Mouse (Mus musculus): ENCODE measurements around the gene Psmd11. TPM values are rescaled to one million over a fixed set of nuclear protein-coding genes. Genes with fewer than 3 reads are reported as not detected.

Gene Psmd11
- polyA plus RNA-seq, 1 experiment from 2014 or later: 252 TPM

GRCm38 (mm10) chr11:80476222-80477189, 48.1 kb downstream of the Psmd11 start, which contains the start of gene Cdk5r1:
Gene Cdk5r1, plus strand, starts transcription at chr11:80477023.
- peak within 1 kb of the TSS; percentile 55 for H3K27ac ChIP-seq

GRCm38 (mm10) chr11:80477341-80478199, 49.2 kb downstream of the Psmd11 start:
- ATAC-seq (ENCODE audit: insufficient read depth, low FRiP score, low read depth): 0 out of 2 replicates have a peak, but pooled peaks have one; percentile 24
- Histone ChIP-seq H3K9ac (peak overlapping the region; percentile 44), H3K4me2 (peak overlapping the region; percentile 100), H3K36me3 (peaks cover 16% of the 10 kb centered on the region; the same call in 1 of the 2 replicates), H3K4me1 (peaks cover 10% of the 10 kb centered on the region), H3K27me3 (replicated peaks) (peaks cover 5% of the 10 kb centered on the region; the same call in 1 of the 2 replicates), H3K9me3 (no peaks in the 10 kb centered on the region), H3K4me3 (replicated peaks) (peak overlapping the region; percentile 67), H3K27ac (peak overlapping the region; percentile 55)
- WGBS: 19% methylated on average over 53 of the region's 55 CpGs

More at GRCm38 (mm10) chr11:80476222-80477189, 48.1 kb downstream of the Psmd11 start, which contains the start of gene Cdk5r1:
- Histone ChIP-seq H3K4me3 (replicated peaks) (peak within 1 kb of the TSS; percentile 67), H3K36me3 (peaks cover 22% of the 10 kb centered on the region), H3K9me3 (no peaks in the 10 kb centered on the region), H3K27me3 (replicated peaks) (peaks cover 5% of the 10 kb centered on the region; the same call in 1 of the 2 replicates), H3K4me1 (peaks cover 10% of the 10 kb centered on the region), H3K9ac (peak within 1 kb of the TSS; percentile 44), H3K4me2 (peak within 1 kb of the TSS; percentile 100)
- WGBS: under 1% methylated on average over 97 of the region's 116 CpGs
- peak; percentile 89 for ATAC-seq (ENCODE audit: insufficient read depth, low FRiP score, low read depth)

- ATAC-seq (ENCODE audit: insufficient read depth, low FRiP score, low read depth): no peak
- 75% methylated on average over 14 of the region's 14 CpGs for WGBS
- Histone ChIP-seq H3K4me2 (no peak overlapping the region), H3K4me3 (replicated peaks) (no peak overlapping the region), H3K9ac (no peak overlapping the region), H3K27me3 (replicated peaks) (peaks cover 5% of the 10 kb centered on the region; the same call in 1 of the 2 replicates), H3K9me3 (no peaks in the 10 kb centered on the region), H3K27ac (no peak overlapping the region), H3K4me1 (peaks cover 10% of the 10 kb centered on the region), H3K36me3 (peaks cover 6% of the 10 kb centered on the region; the same call in 1 of the 2 replicates)
These were observed 50.4 kb downstream of the Psmd11 start for GRCm38 (mm10) chr11:80478694-80479412.

- Histone ChIP-seq H3K9me3 (no peaks in the 10 kb centered on the region), H3K4me1 (peaks cover 10% of the 10 kb centered on the region), H3K36me3 (0 out of 2 replicates have a peak, but pooled peaks cover under 1% of the 10 kb centered on the region), H3K9ac (no peak overlapping the region), H3K4me3 (replicated peaks) (no peak overlapping the region), H3K4me2 (no peak overlapping the region; the same call in 1 of the 2 replicates), H3K27ac (no peak overlapping the region), H3K27me3 (replicated peaks) (peaks cover 5% of the 10 kb centered on the region; the same call in 1 of the 2 replicates)
- ATAC-seq (ENCODE audit: insufficient read depth, low FRiP score, low read depth): no peak
- 73% methylated on average over 5 of the region's 5 CpGs for WGBS
These were observed 51.0 kb downstream of the Psmd11 start for GRCm38 (mm10) chr11:80479425-80479824.

- H3K4me3 ChIP-seq (replicated peaks): no peak overlapping the region
- H3K4me1 ChIP-seq: peaks cover 10% of the 10 kb centered on the region
- no peaks in the 10 kb centered on the region for H3K9me3 ChIP-seq
- peaks cover 5% of the 10 kb centered on the region; the same call in 1 of the 2 replicates for H3K27me3 ChIP-seq (replicated peaks)
- ATAC-seq (ENCODE audit: insufficient read depth, low FRiP score, low read depth): no peak
- no peak overlapping the region for H3K9ac ChIP-seq
- H3K27ac ChIP-seq: no peak overlapping the region
- 86% methylated on average over 31 of the region's 31 CpGs for WGBS
- H3K36me3 ChIP-seq: no peaks in the 10 kb centered on the region
- H3K4me2 ChIP-seq: no peak overlapping the region
These were observed 51.8 kb downstream of the Psmd11 start for GRCm38 (mm10) chr11:80479906-80480866.

GRCm38 (mm10) chr11:80481409-80482050, 53.1 kb downstream of the Psmd11 start:
- Histone ChIP-seq H3K4me1 (peaks cover 10% of the 10 kb centered on the region), H3K27ac (no peak overlapping the region), H3K9ac (no peak overlapping the region), H3K9me3 (no peaks in the 10 kb centered on the region), H3K27me3 (replicated peaks) (peaks cover 5% of the 10 kb centered on the region; the same call in 1 of the 2 replicates), H3K4me2 (no peak overlapping the region), H3K36me3 (no peaks in the 10 kb centered on the region), H3K4me3 (replicated peaks) (no peak overlapping the region)
- 82% methylated on average over 13 of the region's 13 CpGs for WGBS
- no peak for ATAC-seq (ENCODE audit: insufficient read depth, low FRiP score, low read depth)

GRCm38 (mm10) chr11:80482347-80482746, 53.9 kb downstream of the Psmd11 start:
- no peak overlapping the region for H3K4me2 ChIP-seq
- H3K4me3 ChIP-seq (replicated peaks): no peak overlapping the region
- no peak overlapping the region for H3K9ac ChIP-seq
- no peaks in the 10 kb centered on the region for H3K36me3 ChIP-seq
- 69% methylated on average over 10 of the region's 10 CpGs for WGBS
- no peaks in the 10 kb centered on the region for H3K9me3 ChIP-seq
- no peak for ATAC-seq (ENCODE audit: insufficient read depth, low FRiP score, low read depth)
- no peak overlapping the region for H3K27ac ChIP-seq
- peaks cover 9% of the 10 kb centered on the region for H3K4me1 ChIP-seq
- H3K27me3 ChIP-seq (replicated peaks): peaks cover 5% of the 10 kb centered on the region; the same call in 1 of the 2 replicates

- Histone ChIP-seq H3K4me1 (peaks cover 3% of the 10 kb centered on the region), H3K27me3 (replicated peaks) (peaks cover 3% of the 10 kb centered on the region; the same call in 1 of the 2 replicates), H3K27ac (no peak overlapping the region), H3K4me2 (no peak overlapping the region), H3K4me3 (replicated peaks) (no peak overlapping the region), H3K9ac (no peak overlapping the region), H3K36me3 (no peaks in the 10 kb centered on the region), H3K9me3 (no peaks in the 10 kb centered on the region)
- 93% methylated on average over 7 of the region's 7 CpGs for WGBS
- no peak for ATAC-seq (ENCODE audit: insufficient read depth, low FRiP score, low read depth)
These were observed 54.5 kb downstream of the Psmd11 start for GRCm38 (mm10) chr11:80482921-80483320.

GRCm38 (mm10) chr11:80483536-80484067, 55.2 kb downstream of the Psmd11 start:
- no peak for ATAC-seq (ENCODE audit: insufficient read depth, low FRiP score, low read depth)
- Histone ChIP-seq H3K9me3 (no peaks in the 10 kb centered on the region), H3K9ac (no peak overlapping the region), H3K27ac (no peak overlapping the region), H3K4me1 (no peaks in the 10 kb centered on the region), H3K4me2 (no peak overlapping the region), H3K36me3 (no peaks in the 10 kb centered on the region), H3K4me3 (replicated peaks) (no peak overlapping the region), H3K27me3 (replicated peaks) (no peaks in the 10 kb centered on the region)
- WGBS: 72% methylated on average over 6 of the region's 6 CpGs
